Mouse (Mus musculus) E14TG2a.4 (cell line): ENCODE measurements around the gene Mybpc3.

Experiments
- H3K27me3 ChIP-seq: 2 replicates; pipeline ENCODE4 v1.6.1; 2014; ENCODE audit warnings: low read length, control low read depth; ENCODE audit not compliant: insufficient read depth
- H3K36me3 ChIP-seq: 2 replicates; pipeline ENCODE4 v1.6.1; 2014; ENCODE audit warnings: low read length, control low read depth; ENCODE audit not compliant: insufficient read depth
- H3K4me1 ChIP-seq: replicated peaks from 2 replicates; pipeline ENCODE4 v1.6.1; 2014; ENCODE audit warnings: low read depth, low read length, control low read depth
- H3K4me3 ChIP-seq: replicated peaks from 2 replicates; pipeline ENCODE4 v1.5.1; 2014; ENCODE audit warnings: mild to moderate bottlenecking, low read length
- H3K9me3 ChIP-seq: 2 replicates; pipeline ENCODE4 v1.6.1; 2014; ENCODE audit warnings: low read length, control low read depth
- CTCF ChIP-seq: conservative IDR thresholded peaks from 2 replicates; pipeline ENCODE4 v1.5.1; 2014; ENCODE audit warnings: low read length
- NANOG ChIP-seq: IDR thresholded peaks from 2 replicates; pipeline ENCODE4 v1.6.1; 2014; ENCODE audit warnings: borderline replicate concordance, low read length, mixed read lengths
- POU5F1 ChIP-seq: IDR thresholded peaks from 2 replicates; pipeline ENCODE4 v1.6.1; 2014; ENCODE audit warnings: low read length, borderline replicate concordance

Gene Mybpc3

DNA sequence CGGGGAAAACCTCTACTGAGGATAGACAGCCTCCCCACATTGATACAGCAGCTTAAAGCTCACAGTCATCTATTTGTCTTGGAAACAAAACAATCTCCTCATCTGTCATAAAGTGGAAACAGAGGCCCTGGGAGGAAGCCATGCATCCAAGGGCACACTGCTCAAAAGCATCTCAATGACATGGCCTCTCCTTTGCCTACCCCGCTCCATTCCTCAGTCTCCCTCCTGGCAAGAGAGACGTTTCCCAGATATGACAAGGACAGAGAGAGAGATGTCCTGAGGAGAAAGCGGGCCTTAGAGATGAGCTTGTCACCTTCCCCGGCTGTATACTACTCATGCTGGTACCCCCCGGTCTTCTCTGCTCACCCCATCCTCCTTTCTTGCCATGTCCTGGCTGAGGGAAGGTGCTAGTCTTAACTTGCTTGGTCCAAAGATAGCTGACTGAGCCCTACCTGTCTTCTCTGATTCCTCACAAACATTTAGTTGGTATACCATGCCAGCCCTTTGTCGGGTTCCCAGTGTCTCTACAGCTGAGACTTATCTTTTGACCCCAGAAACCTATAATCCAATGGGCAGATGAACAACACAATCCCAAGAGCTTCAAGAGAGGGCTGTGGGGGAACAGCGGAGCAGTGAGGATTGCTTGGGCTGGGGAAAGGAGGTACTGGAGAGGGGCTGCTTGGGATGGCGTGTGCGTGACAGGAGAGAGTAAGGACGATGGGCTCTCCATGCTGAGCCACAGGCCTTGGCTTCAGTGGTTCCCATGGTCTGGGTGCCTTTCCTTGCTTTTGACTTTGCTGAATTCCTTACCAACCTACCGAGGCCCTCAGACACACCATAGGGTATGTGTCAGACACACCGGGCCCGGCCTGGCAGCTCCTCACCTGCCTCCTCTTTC lies 32.2 kb upstream of the Mybpc3 start:
- H3K4me1 ChIP-seq, result peaks cover 25% of the 10 kb centered on the region
- TF ChIP-seq NANOG (no peak), CTCF (no peak), POU5F1 (no peak)
- H3K9me3 ChIP-seq, result no peaks in the 10 kb centered on the region

DNA sequence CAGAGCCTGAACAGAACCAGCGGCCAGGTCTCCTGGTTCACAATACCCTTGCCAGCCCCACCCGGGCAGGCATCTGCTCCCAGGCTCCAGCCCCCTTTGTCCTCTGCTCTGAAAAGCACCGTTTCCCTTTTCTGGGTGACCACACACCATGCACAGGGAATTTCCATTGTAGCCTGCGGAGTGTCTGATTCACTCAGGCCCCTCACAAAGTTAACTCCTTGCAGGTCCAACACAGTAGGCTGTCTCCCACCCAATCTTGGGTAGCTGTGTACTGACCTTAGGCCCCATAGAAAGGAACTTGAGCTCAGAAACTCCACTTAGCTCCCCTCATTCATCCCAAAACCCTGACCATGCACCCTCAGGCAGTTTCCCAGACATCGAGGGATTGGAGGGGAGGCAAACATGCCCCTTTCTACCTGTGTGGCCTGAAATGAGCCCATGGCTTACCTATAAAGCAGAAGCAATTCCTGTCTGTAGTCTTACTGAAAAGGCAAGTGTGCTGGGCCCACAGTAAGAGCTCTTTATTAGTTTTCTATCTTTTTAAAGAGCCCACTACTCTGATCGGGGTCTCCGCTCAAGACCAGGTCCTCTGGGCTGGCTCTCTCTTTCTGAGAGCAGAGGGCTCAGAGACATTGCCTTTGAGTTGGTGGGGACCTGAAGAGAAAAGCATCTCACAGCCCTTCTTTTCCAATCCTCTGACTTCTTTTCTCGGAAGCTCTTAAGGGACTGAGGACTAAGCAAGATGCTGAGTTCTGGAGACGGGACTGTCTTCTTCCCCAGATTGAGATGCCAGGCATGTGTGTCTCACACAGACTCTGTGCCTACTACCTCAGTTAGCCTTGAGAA lies 31.3 kb upstream of the Mybpc3 start:
- Histone ChIP-seq H3K9me3 (no peaks in the 10 kb centered on the region), H3K4me1 (peaks cover 25% of the 10 kb centered on the region), H3K4me3 (no peak overlapping the region), H3K36me3 (no peaks in the 10 kb centered on the region), H3K27me3 (peaks cover 59% of the 10 kb centered on the region)
- TF ChIP-seq NANOG (no peak), CTCF (no peak), POU5F1 (no peak)

More for the DNA sequence above, 32.2 kb upstream of the Mybpc3 start:
- H3K27me3 ChIP-seq, result peaks cover 65% of the 10 kb centered on the region
- no peaks in the 10 kb centered on the region for H3K36me3 ChIP-seq
- H3K4me3 ChIP-seq, result no peak overlapping the region

DNA sequence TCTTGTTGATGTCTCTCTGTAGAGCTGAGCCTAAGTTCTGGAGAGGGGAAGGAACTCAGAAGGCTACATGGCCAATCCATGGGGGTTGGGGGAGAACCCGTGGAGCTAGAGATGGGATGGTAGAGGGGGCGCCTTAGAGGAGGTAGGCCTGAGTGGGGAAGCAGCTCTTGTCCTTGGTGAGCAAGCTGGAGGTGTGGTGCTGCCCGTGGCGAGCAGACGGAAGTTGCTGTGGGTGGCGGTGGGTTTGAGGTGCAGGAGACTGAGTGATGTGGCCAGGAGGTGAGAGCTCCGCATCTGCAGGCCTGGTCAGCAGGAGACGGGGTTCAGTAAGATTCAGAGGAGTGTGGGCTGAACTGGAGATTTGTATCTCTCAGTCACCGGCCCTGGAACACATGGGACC lies 30.5 kb upstream of the Mybpc3 start:
- H3K27me3 ChIP-seq, result peaks cover 52% of the 10 kb centered on the region
- no peak overlapping the region for H3K4me3 ChIP-seq
- TF ChIP-seq CTCF (no peak), POU5F1 (no peak), NANOG (no peak)
- peaks cover 25% of the 10 kb centered on the region for H3K4me1 ChIP-seq
- no peaks in the 10 kb centered on the region for H3K9me3 ChIP-seq
- H3K36me3 ChIP-seq, result no peaks in the 10 kb centered on the region

DNA sequence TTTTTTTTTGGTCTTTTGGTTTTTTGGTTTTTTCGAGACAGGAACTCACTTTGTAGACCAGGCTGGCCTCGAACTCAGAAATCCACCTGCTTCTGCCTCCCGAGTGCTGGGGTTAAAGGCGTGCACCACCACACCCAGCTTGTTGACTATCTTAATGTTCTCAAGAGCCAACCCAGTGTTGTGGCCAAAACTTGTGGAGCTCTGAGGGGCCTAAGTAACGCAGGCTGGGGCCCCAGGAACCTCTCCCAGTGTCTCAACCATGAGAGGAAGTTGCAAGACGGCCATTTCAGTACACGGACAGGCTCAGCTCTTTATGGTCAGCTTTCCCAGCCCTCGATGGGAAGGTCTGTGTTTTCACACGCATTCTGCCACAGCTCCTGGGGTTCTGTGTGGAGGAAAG lies 29.0 kb upstream of the Mybpc3 start:
- H3K27me3 ChIP-seq, result peaks cover 43% of the 10 kb centered on the region
- H3K4me3 ChIP-seq, result no peak overlapping the region
- H3K36me3 ChIP-seq, result no peaks in the 10 kb centered on the region
- TF ChIP-seq NANOG, result no peak
- TF ChIP-seq CTCF, result no peak
- no peak for TF ChIP-seq POU5F1
- peaks cover 20% of the 10 kb centered on the region for H3K4me1 ChIP-seq
- H3K9me3 ChIP-seq, result no peaks in the 10 kb centered on the region

DNA sequence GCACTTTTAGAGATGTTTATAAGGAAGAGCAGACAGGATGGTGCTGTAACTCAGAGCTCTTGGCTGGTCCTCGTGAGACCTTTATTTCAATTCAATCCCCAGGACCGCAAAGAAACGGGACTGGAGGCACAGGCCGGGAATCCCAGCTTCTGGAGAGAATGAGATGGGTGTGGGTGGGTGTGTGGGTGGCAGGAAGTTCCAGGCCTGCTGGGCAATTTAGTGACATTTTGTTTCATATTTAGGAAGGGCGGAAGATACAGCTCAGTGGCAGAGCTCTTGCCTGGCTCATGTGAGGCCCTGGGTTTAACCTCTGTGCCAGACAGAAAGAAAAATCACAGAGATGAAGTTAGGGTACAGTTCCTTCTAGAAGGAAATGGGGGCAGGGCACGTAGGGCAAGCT lies 27.7 kb upstream of the Mybpc3 start:
- peaks cover 36% of the 10 kb centered on the region for H3K27me3 ChIP-seq
- no peaks in the 10 kb centered on the region for H3K9me3 ChIP-seq
- no peaks in the 10 kb centered on the region for H3K36me3 ChIP-seq
- peaks cover 11% of the 10 kb centered on the region for H3K4me1 ChIP-seq
- H3K4me3 ChIP-seq, result no peak overlapping the region
- TF ChIP-seq CTCF, result no peak
- TF ChIP-seq NANOG, result no peak
- no peak for TF ChIP-seq POU5F1

DNA sequence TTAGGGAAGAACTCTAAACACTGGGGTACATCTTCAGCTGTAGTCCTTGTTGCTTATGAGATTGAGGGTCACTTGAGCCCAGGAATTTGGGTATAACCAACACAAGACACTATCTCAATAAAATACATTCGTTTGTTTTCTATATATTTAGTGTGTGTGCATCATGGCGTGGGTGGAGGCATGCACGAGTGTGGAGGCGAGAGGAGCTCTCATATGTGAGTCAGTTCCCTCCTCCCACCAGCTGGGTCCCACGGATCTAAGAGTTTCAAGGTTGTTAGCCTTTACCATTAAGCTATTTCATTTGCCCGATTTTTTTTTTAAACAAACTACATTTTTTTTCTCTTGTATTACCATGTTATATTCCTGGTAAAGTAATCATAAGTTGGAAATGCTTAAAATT lies 27.1 kb upstream of the Mybpc3 start:
- Histone ChIP-seq H3K27me3 (peaks cover 30% of the 10 kb centered on the region), H3K9me3 (no peaks in the 10 kb centered on the region), H3K4me1 (peaks cover 9% of the 10 kb centered on the region), H3K4me3 (no peak overlapping the region), H3K36me3 (no peaks in the 10 kb centered on the region)
- TF ChIP-seq POU5F1, result no peak
- no peak for TF ChIP-seq NANOG
- TF ChIP-seq CTCF, result no peak

DNA sequence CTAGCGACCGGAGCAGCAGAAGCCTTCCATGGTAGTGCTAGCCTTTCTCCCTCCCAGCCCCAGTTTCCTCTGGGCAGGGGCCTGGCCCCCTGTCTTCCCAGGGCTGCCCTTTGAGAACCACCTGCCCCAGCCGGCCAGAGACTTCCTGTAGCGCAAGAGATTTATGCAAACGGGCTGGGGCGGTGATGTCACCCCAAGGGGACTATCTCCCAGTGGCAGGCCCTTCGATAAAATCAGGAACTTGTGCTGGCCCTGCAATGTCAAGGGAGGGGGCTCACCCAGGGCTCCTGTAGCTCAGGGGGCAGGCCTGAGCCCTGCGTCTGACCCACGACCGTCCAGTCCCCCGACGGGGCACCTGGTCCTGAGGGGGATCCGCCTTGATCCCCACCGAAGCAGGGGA lies 21.4 kb upstream of the Mybpc3 start:
- Histone ChIP-seq H3K36me3 (no peaks in the 10 kb centered on the region), H3K27me3 (peaks cover 26% of the 10 kb centered on the region), H3K4me1 (peaks cover 26% of the 10 kb centered on the region), H3K4me3 (peak overlapping the region; percentile 61), H3K9me3 (no peaks in the 10 kb centered on the region)
- TF ChIP-seq NANOG (no peak), POU5F1 (no peak), CTCF (no peak)

DNA sequence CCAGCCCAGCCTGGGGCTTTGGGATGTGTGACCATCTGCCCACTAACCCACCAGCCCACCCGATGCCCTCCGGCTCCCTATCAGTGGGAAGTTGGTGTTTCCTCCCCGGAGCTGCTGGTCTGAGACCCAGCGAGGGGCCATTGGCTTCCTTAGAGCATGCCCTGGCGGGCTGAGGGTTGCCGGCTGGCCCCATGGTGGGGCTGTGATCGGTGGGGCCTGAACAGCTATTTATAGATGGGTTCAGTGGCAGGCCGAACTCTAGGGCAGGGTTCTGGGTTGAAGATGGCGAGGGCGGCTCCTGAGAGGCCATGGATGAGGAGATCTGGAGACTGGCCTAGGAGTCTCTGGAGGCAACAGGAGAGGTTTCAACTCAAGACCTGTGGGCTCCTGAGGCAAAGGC lies 20.9 kb upstream of the Mybpc3 start:
- TF ChIP-seq POU5F1, result no peak
- TF ChIP-seq CTCF, result no peak
- no peak for TF ChIP-seq NANOG
- H3K36me3 ChIP-seq, result no peaks in the 10 kb centered on the region
- H3K4me3 ChIP-seq, result peak overlapping the region; percentile 61
- peaks cover 27% of the 10 kb centered on the region for H3K4me1 ChIP-seq
- H3K27me3 ChIP-seq, result peaks cover 26% of the 10 kb centered on the region
- no peaks in the 10 kb centered on the region for H3K9me3 ChIP-seq
